Mouse (Mus musculus): Measurements from ENCODE around the gene Dkkl1. TPM values are rescaled to one million over a fixed set of nuclear protein-coding genes. Genes with fewer than 3 reads are reported as not detected.
"Not testable (repeated sequence)": the region's sequence is repeated elsewhere in the genome, so short reads cannot be mapped to it uniquely, and the experiment has no call there.

Dkkl1 gene
- total RNA-seq (2021): 10 to 100 TPM; 16.3 to 18.7 TPM

GRCm38 (mm10) chr7:45211851-45212251 lies at the start of gene Dkkl1:
Gene Dkkl1 (minus strand): TSS chr7:45212147.
- intact Hi-C loops (cut with DNase I): no loop called here

GRCm38 (mm10) chr7:45259281-45259680 lies 47.3 kb upstream of the Dkkl1 start:
- intact Hi-C loops (cut with DNase I): no loop called here
- peak in 1 of 2 experiments; percentile 16 for DNase-seq (ENCODE audit: extremely low spot score in 1 of 2, low spot score in 2 of 2)

More at GRCm38 (mm10) chr7:45211851-45212251, at the start of gene Dkkl1:
- DNase-seq (ENCODE audit: extremely low spot score in 1 of 2, low spot score in 2 of 2): no peak

GRCm38 (mm10) chr7:45257063-45257840 lies 45.3 kb upstream of the Dkkl1 start:
- DNase-seq (ENCODE audit: extremely low spot score in 1 of 2, low spot score in 2 of 2): peak in 1 of 2 experiments; percentile 40
- intact Hi-C loops (cut with DNase I): no loop called here

GRCm38 (mm10) chr7:45255822-45256221 lies 43.9 kb upstream of the Dkkl1 start:
- peak in 1 of 2 experiments; percentile 26 for DNase-seq (ENCODE audit: extremely low spot score in 1 of 2, low spot score in 2 of 2)
- intact Hi-C loops (cut with DNase I): not testable (repeated sequence)

GRCm38 (mm10) chr7:45253806-45254205 lies 41.9 kb upstream of the Dkkl1 start:
- intact Hi-C loops (cut with DNase I): no loop called here

GRCm38 (mm10) chr7:45247666-45248065 lies 35.7 kb upstream of the Dkkl1 start:
- intact Hi-C loops (cut with DNase I): no loop called here
- no peak for DNase-seq (ENCODE audit: extremely low spot score in 1 of 2, low spot score in 2 of 2)

More at GRCm38 (mm10) chr7:45253806-45254205, 41.9 kb upstream of the Dkkl1 start:
- peak in 1 of 2 experiments; percentile 8 for DNase-seq (ENCODE audit: extremely low spot score in 1 of 2, low spot score in 2 of 2)

- no peak for DNase-seq (ENCODE audit: extremely low spot score in 1 of 2, low spot score in 2 of 2)
- intact Hi-C loops (cut with DNase I): no loop called here
Observed at GRCm38 (mm10) chr7:45241389-45241749, 29.4 kb upstream of the Dkkl1 start.

GRCm38 (mm10) chr7:45240633-45241388 lies 28.9 kb upstream of the Dkkl1 start, which contains the start of gene Slc6a16:
Gene Slc6a16 (plus strand): TSS chr7:45241085.
- peak; percentile 51 to 79 for DNase-seq (ENCODE audit: extremely low spot score in 1 of 2, low spot score in 2 of 2)
- intact Hi-C loops (cut with DNase I): no loop called here

GRCm38 (mm10) chr7:45240109-45240508 lies 28.2 kb upstream of the Dkkl1 start:
- no peak for DNase-seq (ENCODE audit: extremely low spot score in 1 of 2, low spot score in 2 of 2)
- intact Hi-C loops (cut with DNase I): no loop called here

GRCm38 (mm10) chr7:45238723-45239496 lies 27.0 kb upstream of the Dkkl1 start, which contains the start of gene Cd37:
Gene Cd37 (minus strand): TSS chr7:45239115.
- DNase-seq (ENCODE audit: extremely low spot score in 1 of 2, low spot score in 2 of 2): no peak
- intact Hi-C loops (cut with DNase I): no loop called here

- DNase-seq (ENCODE audit: extremely low spot score in 1 of 2, low spot score in 2 of 2): no peak
Observed at GRCm38 (mm10) chr7:45237747-45238699, 26.1 kb upstream of the Dkkl1 start.

GRCm38 (mm10) chr7:45235656-45236180 lies 23.8 kb upstream of the Dkkl1 start:
- DNase-seq (ENCODE audit: extremely low spot score in 1 of 2, low spot score in 2 of 2): no peak
- intact Hi-C loops (cut with DNase I): no loop called here

More at GRCm38 (mm10) chr7:45237747-45238699, 26.1 kb upstream of the Dkkl1 start:
- intact Hi-C loops (cut with DNase I): no loop called here

- intact Hi-C loops (cut with DNase I): no loop called here
- no peak for DNase-seq (ENCODE audit: extremely low spot score in 1 of 2, low spot score in 2 of 2)
Observed at GRCm38 (mm10) chr7:45234922-45235571, 23.1 kb upstream of the Dkkl1 start.

- intact Hi-C loops (cut with DNase I): no loop called here
- no peak for DNase-seq (ENCODE audit: extremely low spot score in 1 of 2, low spot score in 2 of 2)
Observed at GRCm38 (mm10) chr7:45234333-45234841, 22.4 kb upstream of the Dkkl1 start.

- intact Hi-C loops (cut with DNase I): no loop called here
Observed at GRCm38 (mm10) chr7:45233580-45234332, 21.8 kb upstream of the Dkkl1 start.

GRCm38 (mm10) chr7:45232716-45233465 lies 20.9 kb upstream of the Dkkl1 start:
- no peak for DNase-seq (ENCODE audit: extremely low spot score in 1 of 2, low spot score in 2 of 2)
- intact Hi-C loops (cut with DNase I): no loop called here

More at GRCm38 (mm10) chr7:45233580-45234332, 21.8 kb upstream of the Dkkl1 start:
- DNase-seq (ENCODE audit: extremely low spot score in 1 of 2, low spot score in 2 of 2): peak; percentile 51 to 73

Data from left cerebral cortex, postnatal 10 days (tissue).